Mouse (Mus musculus): ENCODE results near the gene Neto2. TPM values are rescaled to one million over a fixed set of nuclear protein-coding genes. Genes with fewer than 3 reads are reported as not detected.

Neto2 gene
- 33.3 and 33.8 TPM in 2 replicates for polyA plus RNA-seq (2015; fragmentation: Nextera tagmentation; extraction: Ambion mirVana)

GRCm38 (mm10) chr8:85700751-85701351 is at the start of gene Neto2:
TSS of gene Neto2 (minus strand) at chr8:85700924.

Small RNA genes within 50 kb of the gene (microRNA-seq; reads per million reads assigned to microRNA genes)
- gene Mir8109 = not detected

Other genes starting within 250 kb of the Neto2 start
- gene Gpt2, start 208.3 kb downstream of the Neto2 start, polyA plus RNA-seq (2015; fragmentation: Nextera tagmentation; extraction: Ambion mirVana) = 58.4 and 61.0 TPM in 2 replicates
- 141 and 148 TPM in 2 replicates for gene Dnaja2, start 145.6 kb downstream of the Neto2 start, polyA plus RNA-seq (2015; fragmentation: Nextera tagmentation; extraction: Ambion mirVana)
- gene Itfg1, start 140.0 kb upstream of the Neto2 start, polyA plus RNA-seq (2015; fragmentation: Nextera tagmentation; extraction: Ambion mirVana) = 188 and 195 TPM in 2 replicates
- 40.2 and 45.5 TPM in 2 replicates for gene Phkb, start 140.0 kb upstream of the Neto2 start, polyA plus RNA-seq (2015; fragmentation: Nextera tagmentation; extraction: Ambion mirVana)